Mouse (Mus musculus): ENCODE results near the gene Naa11.

The Naa11 gene

GRCm38 (mm10) chr5:97344144-97344543 is 48.0 kb downstream of the Naa11 start:
- no peak for DNase-seq (ENCODE audit: low spot score)

GRCm38 (mm10) chr5:97334794-97335193 is 57.4 kb downstream of the Naa11 start:
- peak; percentile 12 for DNase-seq (ENCODE audit: low spot score)
